Mouse (Mus musculus): Measurements from ENCODE around the gene Lifr.

The Lifr gene

GRCm38 (mm10) chr15:7201421-7202380 lies 111.3 kb downstream of the Lifr start:
- no peak for DNase-seq (ENCODE audit: low spot score in 2 of 2)

GRCm38 (mm10) chr15:7202981-7203380 lies 112.6 kb downstream of the Lifr start:
- no peak for DNase-seq (ENCODE audit: low spot score in 2 of 2)

GRCm38 (mm10) chr15:7203606-7204330 lies 113.4 kb downstream of the Lifr start:
- DNase-seq (ENCODE audit: low spot score in 2 of 2), result no peak

- DNase-seq (ENCODE audit: low spot score in 2 of 2), result no peak
Observed at GRCm38 (mm10) chr15:7204917-7205316, 114.5 kb downstream of the Lifr start.

- no peak for DNase-seq (ENCODE audit: low spot score in 2 of 2)
Observed at GRCm38 (mm10) chr15:7206110-7206509, 115.7 kb downstream of the Lifr start.

- no peak for DNase-seq (ENCODE audit: low spot score in 2 of 2)
Observed at GRCm38 (mm10) chr15:7207292-7207691, 116.9 kb downstream of the Lifr start.

- DNase-seq (ENCODE audit: low spot score in 2 of 2), result no peak
Observed at GRCm38 (mm10) chr15:7208180-7208579, 117.8 kb downstream of the Lifr start.

GRCm38 (mm10) chr15:7213683-7214082 lies 123.3 kb downstream of the Lifr start:
- DNase-seq (ENCODE audit: low spot score in 2 of 2), result no peak

- DNase-seq (ENCODE audit: low spot score in 2 of 2), result no peak
Observed at GRCm38 (mm10) chr15:7215845-7216244, 125.4 kb downstream of the Lifr start.

- peak; percentile 12 to 19 for DNase-seq (ENCODE audit: low spot score in 2 of 2)
Observed at GRCm38 (mm10) chr15:7216581-7217272, 126.3 kb downstream of the Lifr start.

- no peak for DNase-seq (ENCODE audit: low spot score in 2 of 2)
Observed at GRCm38 (mm10) chr15:7217273-7217598, 126.8 kb downstream of the Lifr start.

GRCm38 (mm10) chr15:7222809-7223208 lies 132.4 kb downstream of the Lifr start:
- no peak for DNase-seq (ENCODE audit: low spot score in 2 of 2)

- no peak for DNase-seq (ENCODE audit: low spot score in 2 of 2)
Observed at GRCm38 (mm10) chr15:7224151-7224775, 133.8 kb downstream of the Lifr start.

- peak; percentile 17 to 55 for DNase-seq (ENCODE audit: low spot score in 2 of 2)
Observed at GRCm38 (mm10) chr15:7226225-7226624, 135.8 kb downstream of the Lifr start.

GRCm38 (mm10) chr15:7233393-7234090 lies 143.1 kb downstream of the Lifr start:
- no peak for DNase-seq (ENCODE audit: low spot score in 2 of 2)

GRCm38 (mm10) chr15:7239904-7240303 lies 149.5 kb downstream of the Lifr start:
- no peak for DNase-seq (ENCODE audit: low spot score in 2 of 2)

GRCm38 (mm10) chr15:7240950-7241349 lies 150.5 kb downstream of the Lifr start:
- no peak for DNase-seq (ENCODE audit: low spot score in 2 of 2)

- DNase-seq (ENCODE audit: low spot score in 2 of 2), result no peak
Observed at GRCm38 (mm10) chr15:7242161-7242850, 151.9 kb downstream of the Lifr start.
